Mouse (Mus musculus) urinary bladder, postnatal 10 days (tissue): ENCODE data around the gene Phf21a.
"Not testable (repeated sequence)": the region's sequence is repeated elsewhere in the genome, so short reads cannot be mapped to it uniquely, and the experiment has no call there.

ENCODE experiments used
- DNase-seq: peaks from one replicate; pipeline ENCODE4 v3.0.0; 2022; ENCODE audit warnings: low spot score

Phf21a gene

DNA sequence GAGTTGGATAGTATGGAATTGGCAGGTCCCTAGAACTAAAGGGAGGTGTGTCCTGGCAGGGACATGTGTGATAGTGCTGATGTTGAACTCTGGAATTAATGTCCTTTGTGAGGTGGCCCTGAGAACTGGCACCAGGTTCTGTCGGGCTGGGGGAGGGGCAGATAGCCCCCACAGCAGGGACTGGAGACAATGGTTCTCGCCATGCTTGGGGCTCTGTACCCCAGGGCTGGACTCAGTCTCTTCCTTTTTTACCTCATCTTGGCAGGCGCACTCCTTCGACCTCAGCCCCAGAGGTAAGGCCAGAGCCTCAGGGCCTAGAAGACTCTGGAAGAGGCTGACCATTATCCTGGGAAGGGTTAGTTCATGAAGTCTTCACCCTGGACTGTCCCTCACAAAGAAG is 289.8 kb downstream of the Phf21a start:
- DNase-seq = no peak

DNA sequence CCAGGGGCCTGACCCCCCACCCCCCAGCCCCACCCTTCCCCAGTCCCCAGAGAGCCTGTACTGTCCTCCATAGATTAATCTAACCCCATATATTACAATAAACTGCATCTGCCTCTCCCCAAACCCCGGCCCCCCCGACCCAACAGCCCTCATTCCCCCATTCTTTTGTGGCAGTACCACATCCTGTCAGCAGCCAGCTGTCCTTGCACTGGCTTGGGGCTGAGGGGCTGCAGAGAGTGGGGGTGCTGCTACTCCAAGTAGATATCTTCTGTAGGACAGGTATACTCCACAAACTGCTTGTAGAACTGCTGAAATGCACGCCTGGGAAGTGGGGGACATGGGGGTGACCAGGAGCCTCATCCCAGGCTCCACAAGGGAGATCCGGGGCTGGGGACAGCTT is 291.2 kb downstream of the Phf21a start:
- no peak for DNase-seq

DNA sequence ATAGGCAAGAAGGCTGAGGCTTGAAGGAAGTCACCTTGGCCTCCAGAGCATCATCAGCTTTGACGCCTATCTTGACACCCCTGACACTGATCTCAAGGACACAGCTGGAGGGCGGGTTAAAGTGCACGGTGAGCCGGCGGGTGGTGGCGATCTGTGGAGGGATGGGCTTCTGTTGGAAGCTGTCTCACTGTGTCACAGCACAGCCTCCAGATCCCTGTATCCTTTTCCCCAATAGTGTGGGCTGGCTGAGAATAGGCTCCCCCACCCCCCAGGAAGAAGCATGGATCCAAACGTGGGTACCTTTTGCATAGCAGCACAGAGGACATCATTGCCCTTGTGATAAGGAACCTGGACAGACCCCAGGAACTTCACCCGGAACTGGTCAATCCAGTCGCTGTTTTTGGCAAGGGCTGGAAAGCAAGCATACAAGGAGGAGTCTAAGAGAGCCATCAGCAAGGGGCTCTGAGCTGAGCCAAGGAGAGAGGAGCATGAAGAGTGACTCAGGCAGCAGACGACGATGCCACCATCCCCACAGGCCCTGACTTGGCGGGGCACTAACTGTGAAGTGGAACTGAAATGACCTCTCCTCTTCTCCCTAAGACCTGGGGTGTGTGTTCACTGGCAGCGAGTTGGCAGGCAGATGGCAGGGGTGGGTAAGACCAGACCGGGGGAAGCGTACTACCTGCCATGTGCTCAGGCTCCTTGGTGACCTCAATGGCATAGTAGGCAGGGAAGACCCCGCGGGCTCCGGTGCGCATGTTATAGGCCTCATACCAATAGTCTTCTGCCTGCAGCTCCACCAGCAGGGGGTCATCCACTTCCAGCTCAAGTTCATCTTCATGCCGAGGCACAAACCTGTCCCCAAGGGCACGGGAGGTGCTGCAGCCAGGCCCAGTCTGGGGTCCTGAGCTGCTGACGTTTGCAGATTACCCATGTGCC is 292.5 kb downstream of the Phf21a start:
- DNase-seq = no peak

DNA sequence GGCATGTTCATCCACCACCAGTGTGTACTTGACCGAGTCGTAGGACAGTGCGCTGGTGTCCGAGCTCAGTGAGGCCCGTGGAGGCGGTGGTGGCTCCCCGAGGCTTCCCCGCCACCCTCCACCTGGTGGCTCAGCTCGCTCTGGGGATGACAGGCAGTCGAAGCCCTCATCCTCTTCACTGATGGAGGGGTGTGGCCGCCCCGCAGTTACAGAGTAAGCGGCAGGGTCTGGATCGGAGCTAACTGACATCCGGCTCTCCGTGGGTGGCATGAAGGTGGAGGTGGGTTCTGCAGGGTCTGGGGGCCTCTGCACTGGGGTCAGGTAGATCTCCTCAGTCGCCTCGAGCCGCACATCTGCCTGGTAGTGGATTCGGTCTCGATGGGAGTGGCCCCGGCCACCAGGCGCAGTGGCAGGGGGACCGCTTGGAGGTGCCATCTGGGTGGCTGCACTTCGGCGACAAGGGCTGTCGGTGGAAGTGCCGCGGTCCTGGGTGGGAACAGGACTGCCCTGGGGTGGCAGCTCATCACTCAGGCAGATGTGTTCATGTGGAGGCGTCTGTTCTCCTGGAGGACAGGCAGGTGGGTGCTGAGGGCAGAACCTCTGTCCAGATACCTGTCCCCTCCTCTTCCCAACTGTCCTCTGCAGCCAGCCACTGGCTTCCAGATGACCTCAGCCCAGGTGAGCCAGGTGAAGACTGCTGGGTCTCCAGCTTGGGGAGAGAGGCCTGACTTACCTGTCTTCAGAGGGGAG is 294.1 kb downstream of the Phf21a start:
- no peak for DNase-seq

DNA sequence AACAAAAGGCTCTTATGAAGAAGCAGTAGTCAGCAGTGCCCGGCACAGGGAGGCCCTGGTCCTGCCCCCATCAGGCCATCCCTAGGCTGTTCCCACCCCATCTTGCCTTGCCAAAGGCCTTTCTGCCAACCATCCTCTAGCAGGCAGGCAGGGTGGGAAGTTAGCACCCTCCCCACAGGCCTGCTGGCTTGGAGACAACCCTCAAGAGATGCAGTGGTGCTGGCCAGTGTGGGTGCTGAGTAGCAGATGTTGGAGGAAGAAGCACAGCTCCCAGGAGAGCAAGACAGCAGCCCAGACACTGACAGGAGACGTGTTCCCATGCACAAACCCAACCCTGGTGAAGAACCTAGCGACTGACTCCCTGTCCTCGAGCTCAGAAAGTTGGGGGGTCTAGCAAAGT is 294.7 kb downstream of the Phf21a start:
- DNase-seq = no peak

DNA sequence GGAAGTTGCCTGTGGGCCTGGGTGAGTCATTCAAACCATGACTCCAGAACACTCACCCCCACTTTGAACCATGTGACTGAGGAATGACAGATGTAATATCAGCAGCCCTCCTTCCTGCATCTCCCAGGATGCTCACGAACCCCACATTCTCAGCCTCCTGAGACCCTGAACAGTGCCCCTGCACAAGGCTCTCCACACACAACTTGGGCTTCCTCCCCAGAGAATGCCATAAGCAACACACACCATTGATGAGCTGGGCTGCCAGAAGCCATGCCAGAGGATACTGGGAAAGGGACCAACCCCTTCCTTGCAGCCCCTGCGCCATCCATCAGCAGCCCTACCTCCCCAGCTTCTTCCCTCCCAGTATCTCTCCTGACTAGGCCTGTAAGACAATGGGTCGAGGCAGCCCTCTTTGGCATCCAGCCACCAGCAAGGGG is 295.2 kb downstream of the Phf21a start:
- DNase-seq = no peak

DNA sequence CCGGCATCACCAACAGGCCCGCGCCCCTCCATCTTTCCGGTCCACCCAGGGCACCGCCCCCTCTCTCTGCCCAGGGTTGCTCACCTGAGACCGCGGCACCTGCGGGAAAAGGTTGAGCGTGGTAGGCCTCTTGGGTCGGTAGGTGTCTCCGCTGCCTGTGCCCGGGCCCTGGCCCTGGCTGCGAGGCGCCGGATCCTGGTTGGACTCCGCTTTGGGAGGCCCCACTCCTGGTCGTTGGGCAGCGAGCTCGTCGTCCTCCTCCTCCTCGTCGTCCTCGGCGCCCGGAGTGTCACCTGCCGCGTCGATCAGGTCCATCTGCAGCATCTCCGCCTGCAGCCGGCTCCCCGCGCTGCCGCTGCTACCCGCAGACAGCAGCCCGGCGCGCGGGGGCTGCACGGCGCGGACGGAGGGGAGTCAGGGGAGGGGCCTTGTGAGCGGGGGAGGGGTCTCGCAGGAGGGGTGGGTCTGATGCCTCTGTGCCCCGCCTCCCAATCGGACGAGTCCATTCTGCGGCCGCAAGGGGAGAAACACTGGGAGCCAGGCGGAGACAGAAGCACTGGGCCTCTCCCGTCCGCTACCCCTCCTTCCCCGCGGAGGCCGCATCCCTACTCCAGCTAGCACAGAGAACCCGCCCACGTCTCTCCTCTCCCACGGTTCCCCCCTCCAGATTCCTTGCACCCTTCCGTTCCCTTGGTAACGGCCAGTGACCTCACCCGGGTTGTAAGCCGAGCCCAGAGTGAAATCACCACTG is 296.1 kb downstream of the Phf21a start:
- peak; percentile 49 for DNase-seq

DNA sequence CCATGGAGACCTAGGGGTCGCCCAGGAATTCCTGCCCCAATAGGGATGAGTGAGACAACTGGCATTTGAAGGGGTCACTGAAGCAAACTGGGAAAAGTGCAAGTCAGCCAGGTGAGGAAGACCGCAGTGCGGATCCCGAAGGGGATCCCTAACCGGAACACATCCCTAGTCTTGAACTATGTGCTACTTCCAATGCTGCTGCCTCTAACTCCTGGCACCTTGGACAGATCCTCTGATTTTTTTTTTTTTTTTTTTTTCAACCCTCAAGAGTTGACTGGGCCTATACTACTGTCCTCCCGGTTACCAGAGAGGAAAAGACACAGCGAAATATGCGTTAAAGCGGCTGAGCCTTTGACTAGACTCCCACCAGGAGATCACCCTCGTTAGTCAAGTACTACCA is 296.7 kb downstream of the Phf21a start:
- DNase-seq = no peak

DNA sequence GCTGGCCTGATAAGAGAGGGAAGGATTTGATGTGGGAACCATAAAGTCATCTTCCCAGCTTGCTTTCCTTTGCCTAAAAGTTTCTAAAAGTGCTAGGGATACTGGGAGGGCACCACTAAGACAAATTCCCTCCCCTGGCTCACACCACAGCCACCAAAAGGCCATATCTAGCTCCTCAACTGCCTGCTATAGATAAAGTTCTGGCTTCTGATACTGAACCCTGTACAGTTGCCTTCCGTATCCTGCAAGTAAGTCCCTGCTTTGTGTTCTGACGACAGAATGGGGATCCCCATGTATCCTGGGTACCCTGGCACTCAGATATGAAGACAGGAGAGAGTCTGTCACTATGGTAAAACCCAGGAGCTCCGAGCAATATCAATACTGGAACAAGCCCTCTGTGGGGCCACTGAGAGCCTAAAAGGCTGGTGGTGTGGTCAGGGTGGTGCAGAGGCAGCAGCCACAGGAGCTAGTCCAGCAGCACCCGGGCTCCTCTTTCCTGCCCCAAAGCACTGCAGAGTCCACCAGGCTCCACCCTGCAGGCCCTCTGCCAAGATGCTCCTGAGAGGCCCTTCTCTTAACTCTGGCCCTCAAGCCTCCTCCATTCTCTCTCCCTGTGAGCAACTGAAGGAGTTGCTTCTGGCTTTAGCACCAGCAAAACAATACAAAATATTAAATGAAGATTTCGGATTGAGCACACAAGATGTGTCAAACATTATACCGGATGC is 297.5 kb downstream of the Phf21a start:
- DNase-seq = no peak

DNA sequence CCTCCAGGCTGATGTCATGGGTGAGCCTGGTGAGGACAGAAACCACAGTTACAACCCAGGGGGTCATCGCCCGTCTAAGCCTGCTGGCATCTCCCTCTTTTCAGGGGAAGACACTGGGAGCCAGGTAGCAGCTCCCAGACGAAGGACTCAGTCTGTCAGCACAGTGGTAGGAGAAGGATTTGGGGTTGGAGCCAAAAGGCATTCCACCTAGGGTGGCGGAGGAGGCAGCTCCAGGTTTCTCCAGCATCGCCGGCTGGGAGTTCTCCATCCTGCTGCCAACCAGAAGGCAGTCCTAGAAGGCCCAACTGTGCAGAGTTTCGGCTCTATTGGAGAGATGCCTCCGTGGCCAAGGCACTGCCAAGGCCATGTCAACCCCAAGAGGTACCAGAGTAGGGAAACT is 298.2 kb downstream of the Phf21a start:
- no peak for DNase-seq

DNA sequence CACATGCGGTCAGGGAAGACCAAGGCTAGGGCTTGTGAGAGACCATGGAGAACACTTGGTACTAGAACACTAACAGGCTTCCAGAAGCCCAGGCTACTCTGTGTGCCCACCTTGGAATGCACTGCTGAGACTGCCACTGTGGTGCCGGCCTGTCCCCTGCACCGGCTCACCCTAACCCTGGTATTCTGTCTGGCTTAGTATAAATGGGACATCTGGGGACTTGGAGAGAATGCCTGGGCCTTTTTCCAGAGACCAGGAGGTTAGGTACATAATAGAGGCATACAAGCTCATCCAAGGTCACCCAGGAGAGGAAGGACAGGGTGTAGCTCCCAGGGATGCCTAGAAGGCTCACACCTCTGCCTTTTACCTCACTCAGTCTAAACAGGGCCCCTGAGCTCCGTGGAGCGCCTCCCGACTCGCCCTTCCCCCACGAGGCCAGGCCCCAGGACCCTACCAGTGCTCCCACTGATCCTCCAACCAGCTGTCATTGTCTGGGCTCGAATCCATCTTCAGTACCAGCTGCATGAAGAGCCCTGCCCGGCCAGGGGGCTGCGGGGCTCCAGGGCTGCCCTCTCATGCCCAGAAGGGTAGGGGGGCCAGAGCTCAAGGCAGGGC is 298.9 kb downstream of the Phf21a start:
- no peak for DNase-seq

DNA sequence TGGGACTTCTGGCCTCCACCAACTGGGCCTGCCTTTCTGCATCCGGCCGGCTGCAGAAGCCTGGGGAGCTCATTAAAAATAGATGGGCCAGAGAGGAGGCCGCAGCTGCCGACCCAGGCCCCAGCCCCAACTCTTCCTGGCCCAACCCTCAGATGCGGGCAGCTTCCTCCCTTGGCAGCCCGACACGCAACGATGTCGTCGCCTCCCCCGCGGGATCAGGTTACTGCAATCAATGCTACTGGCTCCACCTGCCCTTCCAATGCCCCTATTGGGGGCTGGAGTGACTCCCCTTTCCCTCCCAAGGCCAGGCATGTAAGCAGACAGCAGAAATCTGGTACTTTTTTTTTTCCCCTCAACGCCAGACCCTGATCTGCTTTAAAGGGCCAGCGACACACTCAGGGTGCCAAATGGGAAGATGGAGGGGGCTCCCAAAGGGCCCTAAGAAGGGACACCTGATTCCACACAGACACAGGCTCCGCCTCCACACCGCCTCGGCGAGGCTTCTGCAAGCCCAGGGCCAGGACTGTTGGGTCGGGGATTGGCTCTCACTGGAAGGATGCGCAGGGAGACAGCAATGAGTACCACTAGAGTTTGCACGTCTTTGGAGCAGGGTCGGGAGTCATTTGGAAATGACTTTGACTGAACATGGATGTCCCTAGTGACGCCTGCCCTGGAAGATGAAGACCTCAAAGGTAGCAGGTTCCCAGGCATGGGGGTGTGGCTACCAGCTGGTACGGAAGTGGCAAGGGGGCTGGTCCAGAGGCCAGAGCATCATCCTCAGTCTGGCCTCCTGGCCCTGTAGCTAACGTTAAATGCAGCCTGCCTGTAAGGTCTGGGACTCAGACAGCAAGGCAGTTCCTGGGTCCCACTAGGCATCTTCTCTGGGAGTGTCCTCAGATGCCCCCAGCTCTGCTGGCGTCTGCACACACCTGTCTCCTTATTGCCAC is 299.7 kb downstream of the Phf21a start:
- DNase-seq = no peak

DNA sequence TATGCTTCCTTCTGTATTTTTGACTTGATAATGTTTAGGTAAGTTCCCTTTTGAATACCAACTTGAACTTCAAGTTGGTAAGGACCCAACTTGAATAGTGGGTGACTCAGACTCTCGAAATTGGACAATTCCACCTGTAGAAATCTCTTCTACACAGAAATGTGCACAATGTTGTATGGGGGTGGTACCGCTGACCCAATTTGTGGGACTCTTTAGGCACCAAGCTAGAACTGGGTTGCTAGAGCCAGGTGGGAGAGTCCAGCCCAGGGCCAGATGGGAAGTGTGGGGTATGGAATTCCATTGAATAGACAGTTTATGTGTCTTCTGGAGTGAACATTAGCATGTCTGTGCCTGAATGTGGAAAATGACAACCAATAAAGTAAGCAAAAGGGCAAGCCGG is 302.6 kb downstream of the Phf21a start:
- DNase-seq = no peak

DNA sequence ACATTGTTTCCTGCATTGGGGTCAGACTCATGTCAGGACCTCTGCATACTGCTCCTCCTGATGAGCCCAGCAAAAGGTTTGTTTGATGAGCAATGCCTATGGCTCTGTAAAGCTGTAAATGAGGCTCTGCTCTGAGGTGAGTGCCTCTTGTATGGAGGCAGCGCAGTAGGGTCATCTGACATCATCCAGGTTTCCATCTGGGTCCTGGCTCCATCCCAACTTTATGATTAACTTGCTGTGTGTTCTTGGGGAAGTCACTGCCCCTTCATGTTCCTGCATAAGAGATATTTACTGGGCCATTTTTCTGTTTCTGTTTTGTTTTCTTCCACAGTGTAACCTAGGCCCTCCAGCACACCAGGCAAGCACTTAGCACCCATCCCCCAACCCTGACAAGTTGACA is 304.5 kb downstream of the Phf21a start:
- no peak for DNase-seq

DNA sequence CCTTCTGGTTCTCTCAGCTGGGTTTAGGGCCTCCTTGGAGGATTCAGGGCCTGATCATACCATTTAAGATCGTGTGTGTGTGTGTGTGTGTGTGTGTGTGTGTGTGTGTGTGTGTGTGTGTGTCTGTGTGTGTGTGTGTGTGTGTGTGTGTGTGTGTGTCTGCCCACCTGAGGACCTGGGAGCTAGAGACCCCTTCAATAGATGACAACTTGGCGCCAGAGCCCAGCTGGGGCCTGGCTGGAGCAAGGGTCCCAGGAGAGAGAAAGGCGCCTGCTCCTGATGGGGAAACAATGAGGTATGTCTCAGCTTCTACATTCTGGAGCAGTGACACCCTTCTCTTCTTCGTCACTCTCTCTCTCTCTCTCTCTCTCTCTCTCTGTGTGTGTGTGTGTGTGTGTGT is 307.0 kb downstream of the Phf21a start:
- not testable (repeated sequence) for DNase-seq

DNA sequence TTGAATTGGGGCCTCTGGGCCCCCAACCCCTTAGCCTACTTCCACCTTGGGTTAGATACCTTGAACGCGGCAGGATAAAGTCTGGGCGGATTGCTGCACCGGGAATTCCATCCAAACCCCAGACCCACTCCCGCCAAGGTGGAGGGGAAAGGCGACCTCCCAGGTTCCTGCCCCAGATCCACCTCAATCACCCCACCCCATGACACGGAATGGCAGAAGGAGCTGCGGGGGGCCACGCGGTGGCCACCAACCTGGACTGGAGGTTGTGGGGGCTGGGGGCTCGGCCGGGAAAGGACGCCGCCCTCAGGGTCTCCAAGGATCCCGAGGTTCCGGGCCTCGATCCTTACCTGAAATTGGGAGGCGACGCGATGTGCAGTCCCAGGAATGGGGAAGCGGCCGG is 307.8 kb downstream of the Phf21a start:
- DNase-seq = no peak

DNA sequence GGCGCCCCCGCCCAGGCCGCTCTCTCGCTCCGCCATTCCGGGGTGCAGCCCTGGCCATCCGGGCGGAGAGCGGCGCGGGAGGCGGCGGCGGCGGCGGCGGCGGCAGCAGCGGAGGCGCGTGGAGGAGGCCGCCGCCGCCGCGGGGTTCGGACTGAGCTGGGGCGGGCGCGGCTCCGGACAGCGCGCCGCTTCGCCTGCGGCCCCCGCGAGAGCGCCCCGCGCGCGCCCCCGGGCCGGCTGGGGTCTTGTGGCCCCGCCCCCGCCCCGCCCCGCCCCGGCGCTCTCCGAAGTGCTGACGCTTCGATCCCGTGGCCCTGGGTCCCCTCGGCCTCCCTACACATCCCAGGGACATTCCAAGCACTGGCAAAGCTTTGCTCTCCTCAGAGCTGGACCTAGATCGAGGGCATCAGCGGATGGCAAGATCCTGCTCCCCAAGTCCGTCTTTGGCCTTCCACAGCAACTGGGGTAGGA is 308.2 kb downstream of the Phf21a start, which contains the start of gene Mapk8ip1:
Mapk8ip1 (minus strand) TSS at position 173 of the 471 bp plus-strand sequence.
- no peak for DNase-seq

DNA sequence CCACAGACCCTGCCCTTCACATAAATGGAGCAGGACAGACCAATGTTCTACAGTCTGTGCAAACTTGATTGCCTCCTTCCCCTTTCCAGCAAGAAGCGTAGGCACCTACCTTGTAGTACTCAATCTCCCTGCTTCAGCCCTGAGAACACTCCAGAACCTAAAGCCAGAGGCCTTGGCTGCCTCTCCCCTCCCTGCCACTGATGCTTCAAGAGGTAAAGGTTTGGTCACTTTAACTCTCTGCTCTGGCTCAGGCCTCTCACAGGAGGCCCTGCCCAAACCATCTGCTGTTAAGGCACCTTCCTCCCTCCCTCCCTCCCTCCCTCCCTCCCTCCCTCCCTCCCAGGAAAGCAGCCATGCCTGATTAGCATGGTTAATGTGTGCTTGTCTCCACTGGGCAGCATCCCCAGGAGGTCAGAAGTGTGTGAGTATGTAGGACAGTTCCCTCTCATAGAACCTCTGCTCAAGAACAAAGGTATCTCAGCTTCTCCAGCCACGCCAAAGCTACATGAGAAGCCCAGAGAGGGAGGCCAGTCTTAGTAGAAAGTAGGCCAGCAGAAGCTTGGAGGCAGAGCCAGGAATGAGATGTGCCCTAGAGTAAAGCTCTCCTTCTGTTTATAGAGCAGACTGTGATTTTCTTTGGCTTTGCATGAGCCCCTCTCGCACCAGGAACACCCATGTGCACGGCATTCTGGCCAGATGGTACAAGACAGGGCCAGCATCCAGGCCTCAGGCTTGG is 309.8 kb downstream of the Phf21a start:
- DNase-seq = no peak

DNA sequence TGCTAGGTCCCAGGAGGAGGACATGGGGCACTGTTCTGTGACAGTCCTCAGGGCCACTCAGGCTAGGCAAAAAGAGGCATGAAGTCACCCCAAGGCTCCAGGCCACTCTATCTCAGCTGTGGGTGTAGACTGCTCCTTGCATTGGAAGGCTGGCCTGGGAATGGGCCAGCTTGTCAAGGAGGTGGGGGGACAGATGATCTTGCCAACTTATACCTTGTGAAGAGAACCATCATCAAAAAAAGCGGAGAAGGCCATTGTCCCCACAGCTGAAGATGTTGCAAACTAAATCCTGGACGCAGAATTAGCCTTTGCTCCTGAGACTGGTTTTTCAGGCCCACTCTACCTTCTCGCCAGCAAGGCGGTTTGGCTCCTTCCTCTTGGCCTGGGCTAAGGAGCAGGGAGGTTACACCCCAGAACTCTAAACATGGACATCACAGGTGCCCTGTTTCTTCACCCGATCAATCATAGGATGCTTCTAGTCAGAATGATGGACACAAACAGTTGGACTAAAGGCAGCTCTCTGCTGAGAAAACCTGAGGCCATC is 310.9 kb downstream of the Phf21a start:
- no peak for DNase-seq
